Mouse (Mus musculus): Measurements from ENCODE around the gene Nmrk2.

GRCm38 (mm10) chr10:81180946-81181345 is 20.9 kb downstream of the Nmrk2 start:
- TF ChIP-seq CTCF (IDR thresholded peaks at IDR 0.05; ENCODE audit: insufficient read depth, low read depth, low read length) = no peak
- no peak for TF ChIP-seq POLR2A (IDR thresholded peaks at IDR 0.05; ENCODE audit: insufficient read depth, low read depth, low read length)
